Mouse (Mus musculus) CD4-positive naive resting alpha-beta T cell, adult 57 days (primary cell): ENCODE data around the gene Pi16. TPM values are rescaled to one million over a fixed set of nuclear protein-coding genes. Genes with fewer than 3 reads are reported as not detected.

Source experiments
- total RNA-seq: library from RNA; stranded (reverse); gene quantifications from one replicate; pipeline ENCODE4 v1.2.4, GENCODE M21; 2023

The Pi16 gene
- 1.8 TPM for total RNA-seq

DNA sequence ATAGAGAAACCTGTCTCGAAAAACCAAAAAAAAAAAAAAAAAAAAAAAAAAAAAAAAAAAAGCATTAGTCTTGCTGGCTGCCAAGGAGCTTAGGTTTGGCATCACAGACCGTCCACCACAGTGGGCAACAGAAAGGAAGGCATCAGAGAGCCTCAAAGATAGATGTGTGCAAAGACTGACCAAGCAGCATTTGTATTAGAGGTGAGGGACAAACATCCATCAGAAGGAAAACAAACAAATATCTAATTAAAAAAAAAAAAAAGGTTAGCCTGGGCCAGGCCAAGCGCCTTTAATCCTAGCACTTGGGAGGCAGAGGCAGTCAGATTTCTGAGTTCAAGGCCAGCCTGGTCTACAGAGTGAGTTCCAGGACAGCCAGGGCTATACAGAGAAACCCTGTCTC is at the start of gene Pi16:
Gene Pi16, plus strand, starts transcription at position 301 of the 400 bp plus-strand sequence.

DNA sequence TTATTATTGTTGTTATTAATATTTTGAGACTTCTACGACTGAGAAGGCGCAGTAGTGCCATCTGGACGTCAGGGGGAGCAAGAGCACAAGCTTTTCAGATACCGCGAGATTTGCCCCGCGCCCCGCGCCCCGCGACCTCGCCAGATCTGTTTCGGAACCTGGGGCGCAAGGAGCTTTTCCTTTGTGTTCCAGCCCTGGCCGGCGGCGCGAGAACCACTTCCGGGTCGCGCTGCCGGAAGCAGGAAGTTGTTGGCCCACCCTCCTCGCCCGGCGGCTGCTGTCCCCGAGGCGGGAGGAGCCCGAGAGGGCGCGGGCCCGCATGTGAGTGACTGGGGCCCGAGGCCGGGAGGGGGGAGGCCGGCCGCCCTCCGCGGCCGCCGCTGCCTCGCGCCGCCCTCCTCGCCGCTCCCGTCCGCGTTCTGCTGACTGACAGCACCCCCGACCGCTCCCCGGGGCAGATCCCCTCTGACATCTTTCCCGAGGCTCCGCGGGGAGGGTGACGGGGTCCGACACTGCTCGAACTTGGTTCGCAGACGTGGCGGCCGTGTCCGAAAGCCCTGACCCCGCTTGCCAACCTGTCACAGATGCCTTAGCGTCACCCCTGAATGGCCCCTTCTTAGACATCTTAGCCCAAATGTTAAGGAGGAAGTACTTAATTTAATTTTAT is 48.7 kb upstream of the Pi16 start, which contains the start of gene BC004004:
Gene BC004004, plus strand, starts transcription at position 107 of the 667 bp plus-strand sequence.

DNA sequence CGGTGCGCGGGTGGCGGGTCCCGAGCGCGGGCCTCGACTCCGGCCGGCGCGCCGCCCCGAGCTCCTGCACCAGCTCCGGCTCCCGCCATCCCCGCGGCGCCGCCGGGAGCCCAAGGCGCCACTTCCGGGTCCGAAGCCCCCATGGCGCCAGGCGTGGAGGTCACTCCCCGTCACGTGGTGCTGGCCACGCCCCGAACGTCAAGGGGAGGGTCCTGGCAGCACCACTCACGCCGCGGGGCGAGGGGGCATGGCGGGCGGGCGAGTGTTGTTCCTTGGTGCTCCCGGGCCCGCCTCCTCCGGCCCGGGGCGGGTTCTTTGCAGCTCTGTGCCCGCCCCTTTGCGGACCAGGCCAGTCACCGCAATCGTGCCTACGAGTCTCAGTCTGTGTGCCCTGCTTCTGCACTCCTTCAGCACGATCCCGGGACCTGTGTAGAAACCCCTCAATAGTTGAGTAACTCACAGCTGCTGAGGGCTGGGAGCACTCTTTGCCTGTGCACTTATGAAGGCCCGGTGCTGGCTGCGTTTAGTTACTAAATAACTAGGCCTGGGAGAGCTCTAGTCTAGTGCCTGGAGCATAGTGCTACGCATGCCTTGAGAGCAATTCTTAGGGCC is 30.3 kb downstream of the Pi16 start, which contains the start of gene Mtch1:
Gene Mtch1, minus strand, starts transcription at position 290 of the 612 bp plus-strand sequence.

DNA sequence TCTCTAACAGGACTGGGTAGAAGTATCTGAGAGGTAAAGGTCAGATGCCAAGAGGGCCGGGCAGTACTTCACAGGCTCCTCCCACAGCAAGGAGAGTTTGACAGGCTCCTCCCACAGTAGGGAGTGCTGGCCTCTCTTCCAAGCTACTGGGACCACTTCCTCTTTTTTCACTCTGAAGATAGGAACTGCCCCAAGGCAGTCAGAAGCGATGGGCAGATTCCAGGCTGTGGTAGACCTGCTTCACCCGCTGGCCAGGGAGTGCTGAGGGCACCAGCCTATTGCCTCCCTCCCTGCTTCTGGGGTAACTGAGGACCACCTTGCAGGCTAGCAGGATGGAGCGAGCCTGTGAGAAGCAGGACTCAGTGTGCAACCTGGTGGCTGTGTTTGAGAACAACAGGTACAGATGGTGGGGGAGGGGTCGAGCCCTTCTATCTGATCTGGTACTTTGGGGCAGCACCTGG is 43.3 kb downstream of the Pi16 start, which contains the start of gene Fgd2:
Gene Fgd2, plus strand, starts transcription at position 154 of the 461 bp plus-strand sequence.

Other genes starting within 250 kb of the Pi16 start
- gene Cdkn1a, start 226.7 kb upstream of the Pi16 start, total RNA-seq, result 4.0 TPM
- gene Rab44, start 203.5 kb upstream of the Pi16 start, total RNA-seq, result 0.80 TPM
- 0.18 TPM for gene Cpne5, start 79.5 kb upstream of the Pi16 start, total RNA-seq
- 11.5 TPM for gene Ppil1, start 53.5 kb upstream of the Pi16 start, total RNA-seq
- gene BC004004, start 48.9 kb upstream of the Pi16 start, total RNA-seq, result 44.0 TPM
- 62.3 TPM for gene Mtch1, start 30.3 kb downstream of the Pi16 start, total RNA-seq
- gene Fgd2, start 43.2 kb downstream of the Pi16 start, total RNA-seq, result 13.6 TPM
- gene Pim1, start 173.1 kb downstream of the Pi16 start, total RNA-seq, result 484 TPM
- not detected for gene Gm17657, start 232.0 kb downstream of the Pi16 start, total RNA-seq
- gene Tbc1d22b, start 232.1 kb downstream of the Pi16 start, total RNA-seq, result 53.5 TPM
- gene Tmem217, start 234.7 kb downstream of the Pi16 start, total RNA-seq, result not detected